Mouse (Mus musculus) right cerebral cortex, adult 18-20 months (tissue): ENCODE measurements around the gene Dcun1d4.
A peak's percentile ranks its signal among the peaks of the same experiment; 100 is the strongest.
"Not testable (repeated sequence)": the region's sequence is repeated elsewhere in the genome, so short reads cannot be mapped to it uniquely, and the experiment has no call there.

Source experiments
- DNase-seq: peaks from one replicate; pipeline ENCODE4 v3.0.0; 2022; ENCODE audit warnings: mixed read lengths

Dcun1d4 gene

GRCm38 (mm10) chr5:73548838-73549237, 68.0 kb downstream of the Dcun1d4 start:
- no peak for DNase-seq

GRCm38 (mm10) chr5:73551836-73552235, 71.0 kb downstream of the Dcun1d4 start:
- no peak for DNase-seq

GRCm38 (mm10) chr5:73553903-73554302, 73.1 kb downstream of the Dcun1d4 start:
- no peak for DNase-seq

- no peak for DNase-seq
These were observed 74.5 kb downstream of the Dcun1d4 start for GRCm38 (mm10) chr5:73555096-73555852.

- DNase-seq, result no peak
These were observed 76.1 kb downstream of the Dcun1d4 start for GRCm38 (mm10) chr5:73556733-73557425.

- DNase-seq, result no peak
These were observed 78.0 kb downstream of the Dcun1d4 start for GRCm38 (mm10) chr5:73558756-73559155.

GRCm38 (mm10) chr5:73564038-73564437, 83.2 kb downstream of the Dcun1d4 start:
- no peak for DNase-seq

GRCm38 (mm10) chr5:73566119-73566518, 85.3 kb downstream of the Dcun1d4 start:
- no peak for DNase-seq

GRCm38 (mm10) chr5:73566892-73567291, 86.1 kb downstream of the Dcun1d4 start:
- DNase-seq, result no peak

- no peak for DNase-seq
These were observed 88.4 kb downstream of the Dcun1d4 start for GRCm38 (mm10) chr5:73569181-73569580.

GRCm38 (mm10) chr5:73571395-73572156, 90.8 kb downstream of the Dcun1d4 start:
- DNase-seq, result no peak

GRCm38 (mm10) chr5:73572846-73573245, 92.0 kb downstream of the Dcun1d4 start:
- no peak for DNase-seq

GRCm38 (mm10) chr5:73573789-73574188, 93.0 kb downstream of the Dcun1d4 start:
- DNase-seq, result no peak

GRCm38 (mm10) chr5:73574616-73575015, 93.8 kb downstream of the Dcun1d4 start:
- no peak for DNase-seq

GRCm38 (mm10) chr5:73576708-73577107, 95.9 kb downstream of the Dcun1d4 start:
- peak; percentile 57 for DNase-seq

- peak; percentile 51 for DNase-seq
These were observed 97.3 kb downstream of the Dcun1d4 start for GRCm38 (mm10) chr5:73578131-73578530.

- DNase-seq, result not testable (repeated sequence)
These were observed 103.2 kb downstream of the Dcun1d4 start for GRCm38 (mm10) chr5:73584011-73584410.

GRCm38 (mm10) chr5:73585212-73586115, 104.7 kb downstream of the Dcun1d4 start:
- DNase-seq, result no peak

GRCm38 (mm10) chr5:73586597-73586996, 105.8 kb downstream of the Dcun1d4 start:
- DNase-seq, result no peak

- no peak for DNase-seq
These were observed 106.3 kb downstream of the Dcun1d4 start for GRCm38 (mm10) chr5:73587119-73587518.

GRCm38 (mm10) chr5:73598943-73599695, 118.3 kb downstream of the Dcun1d4 start:
- no peak for DNase-seq

- no peak for DNase-seq
These were observed 119.2 kb downstream of the Dcun1d4 start for GRCm38 (mm10) chr5:73599991-73600390.
